ENCODE assay signal across 22 mouse cellular contexts in genomic region chr11:67139556-67139955, GRCm38 (mm10). TPM values are rescaled to one million over a fixed set of nuclear protein-coding genes. Genes with fewer than 3 reads are reported as not detected.
"Had no signal": no experiment of that assay in that cellular context is flagged by ENCODE, and none has a peak within 500 bp of the region (broad histone marks: within the 10 kb centered on the region; RNA-seq: fewer than 3 reads in every experiment).

No protein-coding gene starts in this region.

- H3K27ac ChIP-seq: heart, adult 2 months; heart, embryonic 13.5 days; heart, embryonic 15.5 days; hindbrain, embryonic 10.5 days; hindbrain, embryonic 12.5 days; hindbrain, embryonic 14.5 days; intestine, embryonic 15.5 days; limb, embryonic 13.5 days; limb, embryonic 15.5 days; liver, embryonic 12.5 days; liver, embryonic 14.5 days had no signal

- DNase-seq: heart, adult 2 months; heart, postnatal 14 days; heart, postnatal 36 days; kidney, adult 18-20 months; kidney, adult 8-10 months; kidney, postnatal 10 days; kidney, postnatal 25 days; kidney, postnatal 4 days; layer of hippocampus, adult 9-11 months; layer of hippocampus, postnatal 36 days; left cerebral cortex, postnatal 4 days had no signal

- H3K4me3 ChIP-seq: heart, adult 2 months; heart, embryonic 13.5 days; heart, embryonic 15.5 days; hindbrain, embryonic 10.5 days; hindbrain, embryonic 12.5 days; intestine, embryonic 15.5 days; limb, embryonic 13.5 days; limb, embryonic 15.5 days; liver, embryonic 12.5 days had no signal

RNA-seq across cellular contexts. Expression of gene Myh2, which starts 31.3 kb away (rescaled TPM):
- total RNA-seq: granulocyte monocyte progenitor cell, adult 5-6 weeks; heart, adult 2 months; heart, postnatal 14 days; heart, postnatal 36 days had no signal
